Mouse (Mus musculus): ENCODE results near the gene Crebrf.
A peak's percentile ranks its signal among the peaks of the same experiment; 100 is the strongest.

Gene Crebrf

GRCm38 (mm10) chr17:26778430-26779100 lies 63.1 kb downstream of the Crebrf start:
- DNase-seq (ENCODE audit: inconsistent ontology term) = no peak

- no peak for DNase-seq (ENCODE audit: inconsistent ontology term)
These were observed 64.0 kb downstream of the Crebrf start for GRCm38 (mm10) chr17:26779471-26779870.

- peak; percentile 70 for DNase-seq (ENCODE audit: inconsistent ontology term)
These were observed 65.5 kb downstream of the Crebrf start, which contains the start of gene Bnip1 for GRCm38 (mm10) chr17:26780750-26781571. Gene Bnip1 (plus strand): TSS chr17:26781066.

GRCm38 (mm10) chr17:26781610-26782043 lies 66.2 kb downstream of the Crebrf start:
- DNase-seq (ENCODE audit: inconsistent ontology term) = no peak

GRCm38 (mm10) chr17:26784525-26784924 lies 69.1 kb downstream of the Crebrf start:
- DNase-seq (ENCODE audit: inconsistent ontology term) = no peak

- DNase-seq (ENCODE audit: inconsistent ontology term) = no peak
These were observed 71.1 kb downstream of the Crebrf start for GRCm38 (mm10) chr17:26786586-26786985.

GRCm38 (mm10) chr17:26788986-26789385 lies 73.5 kb downstream of the Crebrf start:
- DNase-seq (ENCODE audit: inconsistent ontology term) = no peak

GRCm38 (mm10) chr17:26789460-26790268 lies 74.2 kb downstream of the Crebrf start:
- DNase-seq (ENCODE audit: inconsistent ontology term) = no peak

GRCm38 (mm10) chr17:26790269-26791214 lies 75.1 kb downstream of the Crebrf start:
- no peak for DNase-seq (ENCODE audit: inconsistent ontology term)

GRCm38 (mm10) chr17:26791580-26791979 lies 76.1 kb downstream of the Crebrf start:
- no peak for DNase-seq (ENCODE audit: inconsistent ontology term)

- DNase-seq (ENCODE audit: inconsistent ontology term) = no peak
These were observed 76.6 kb downstream of the Crebrf start for GRCm38 (mm10) chr17:26792096-26792495.

- DNase-seq (ENCODE audit: inconsistent ontology term) = no peak
These were observed 77.8 kb downstream of the Crebrf start for GRCm38 (mm10) chr17:26793068-26793765.

- peak; percentile 39 for DNase-seq (ENCODE audit: inconsistent ontology term)
These were observed 79.3 kb downstream of the Crebrf start for GRCm38 (mm10) chr17:26794744-26795143.

- no peak for DNase-seq (ENCODE audit: inconsistent ontology term)
These were observed 79.9 kb downstream of the Crebrf start for GRCm38 (mm10) chr17:26795386-26795785.

GRCm38 (mm10) chr17:26797379-26798128 lies 82.1 kb downstream of the Crebrf start:
- no peak for DNase-seq (ENCODE audit: inconsistent ontology term)

- no peak for DNase-seq (ENCODE audit: inconsistent ontology term)
These were observed 87.4 kb downstream of the Crebrf start for GRCm38 (mm10) chr17:26802886-26803285.

GRCm38 (mm10) chr17:26812607-26813006 lies 97.2 kb downstream of the Crebrf start:
- DNase-seq (ENCODE audit: inconsistent ontology term) = peak; percentile 11

- DNase-seq (ENCODE audit: inconsistent ontology term) = no peak
These were observed 98.0 kb downstream of the Crebrf start for GRCm38 (mm10) chr17:26813497-26813896.

- no peak for DNase-seq (ENCODE audit: inconsistent ontology term)
These were observed 101.4 kb downstream of the Crebrf start for GRCm38 (mm10) chr17:26816810-26817209.

- DNase-seq (ENCODE audit: inconsistent ontology term) = no peak
These were observed 102.3 kb downstream of the Crebrf start for GRCm38 (mm10) chr17:26817776-26818175.
